Mouse (Mus musculus) liver, embryonic 15.5 days (tissue): Measurements from ENCODE around the gene Opa1. TPM values are rescaled to one million over a fixed set of nuclear protein-coding genes. Genes with fewer than 3 reads are reported as not detected.

Experiments used
- ATAC-seq: fragments of 200-750 bp; cut with Nextera tagmentation; 2 replicates; pipeline ENCODE4 v1.8.0; 2017; ENCODE audit warnings: moderate number of reproducible peaks, mild to moderate bottlenecking, moderate library complexity; ENCODE audit not compliant: insufficient read depth
- H3K27ac ChIP-seq: fragments of 300-500 bp; sonication (generic); replicated peaks from 2 replicates; pipeline ENCODE4 v1.5.1; 2015; ENCODE audit warnings: mild to moderate bottlenecking, inconsistent platforms
- H3K27me3 ChIP-seq: fragments of 300-500 bp; sonication (generic); 2 replicates; pipeline ENCODE4 v1.6.1; 2015; ENCODE audit warnings: mild to moderate bottlenecking, inconsistent platforms
- H3K36me3 ChIP-seq: fragments of 300-500 bp; sonication (generic); replicated peaks from 2 replicates; pipeline ENCODE4 v1.6.1; 2015; ENCODE audit warnings: moderate library complexity, mild to moderate bottlenecking, inconsistent platforms
- H3K4me1 ChIP-seq: fragments of 300-500 bp; sonication (generic); replicated peaks from 2 replicates; pipeline ENCODE4 v1.6.1; 2015; ENCODE audit warnings: inconsistent platforms
- H3K4me2 ChIP-seq: fragments of 300-500 bp; sonication (generic); 2 replicates; pipeline ENCODE4 v1.6.1; 2015; ENCODE audit warnings: moderate library complexity, mild to moderate bottlenecking, inconsistent platforms
- H3K4me3 ChIP-seq: fragments of 300-500 bp; sonication (generic); replicated peaks from 2 replicates; pipeline ENCODE4 v1.5.1; 2015; ENCODE audit warnings: mild to moderate bottlenecking, inconsistent platforms
- H3K9ac ChIP-seq: fragments of 300-500 bp; sonication (generic); 2 replicates; pipeline ENCODE4 v1.6.1; 2015; ENCODE audit warnings: moderate library complexity, mild to moderate bottlenecking, inconsistent platforms
- H3K9me3 ChIP-seq: fragments of 300-500 bp; sonication (generic); replicated peaks from 2 replicates; pipeline ENCODE4 v1.6.1; 2016; ENCODE audit warnings: inconsistent platforms
- WGBS: fragments of 180-500 bp; shearing (Covaris S2); methylation state at CpG from one replicate; pipeline ENCODE4 v1.1.7; 2015; ENCODE audit warnings: mixed read lengths; ENCODE audit not compliant: insufficient replicate concordance; 5-methylcytosine and 5-hydroxymethylcytosine counted together
- polyA plus RNA-seq: library from polyadenylated mRNA; unstranded; fragments of >200 nt; fragmentation: Nextera tagmentation; extraction: Ambion mirVana; gene quantifications from 2 replicates; pipeline ENCODE4 v1.2.1, GENCODE M21; 2015

Opa1 gene
- polyA plus RNA-seq, 1 experiment from 2014 or later: 16.3 TPM

DNA sequence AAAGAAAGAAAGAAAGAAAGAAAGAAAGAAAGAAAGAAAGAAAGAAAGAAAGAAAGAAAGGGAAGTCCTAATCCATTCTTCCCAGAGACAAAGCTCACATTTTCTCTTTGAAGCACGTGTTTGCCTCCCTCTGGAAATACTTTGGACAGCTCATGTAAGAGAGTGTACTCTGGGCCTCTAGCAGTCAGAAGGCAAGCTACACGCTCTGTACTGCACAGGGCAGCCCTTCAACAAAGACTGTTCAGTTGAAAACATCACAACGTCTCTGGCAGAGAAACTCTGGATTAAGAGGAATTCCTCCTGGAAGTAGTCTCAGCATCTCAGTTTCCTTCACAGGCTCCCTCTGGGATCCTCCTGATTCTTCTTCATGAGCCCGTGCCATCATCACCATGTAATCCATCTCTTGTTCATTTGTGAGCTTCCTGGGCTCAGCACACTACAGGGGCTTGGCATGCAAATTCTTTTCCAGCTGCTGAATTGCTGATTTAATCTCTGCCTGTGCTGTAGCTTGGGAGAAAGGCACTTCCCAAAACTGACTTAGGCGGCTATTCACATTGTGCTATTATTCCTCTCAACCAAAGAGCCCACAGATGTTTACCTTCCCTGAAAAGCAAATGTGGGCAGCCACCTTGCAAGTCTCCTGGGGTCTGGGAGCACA, 114.0 kb downstream of the Opa1 start:
- ATAC-seq: no peak
- 24% methylated on average over 5 of the region's 5 CpGs for WGBS
- Histone ChIP-seq H3K9me3 (no peaks in the 10 kb centered on the region), H3K27ac (no peak overlapping the region), H3K4me1 (no peaks in the 10 kb centered on the region), H3K36me3 (no peaks in the 10 kb centered on the region), H3K9ac (no peak overlapping the region), H3K4me2 (no peak overlapping the region), H3K4me3 (no peak overlapping the region), H3K27me3 (no peaks in the 10 kb centered on the region)

DNA sequence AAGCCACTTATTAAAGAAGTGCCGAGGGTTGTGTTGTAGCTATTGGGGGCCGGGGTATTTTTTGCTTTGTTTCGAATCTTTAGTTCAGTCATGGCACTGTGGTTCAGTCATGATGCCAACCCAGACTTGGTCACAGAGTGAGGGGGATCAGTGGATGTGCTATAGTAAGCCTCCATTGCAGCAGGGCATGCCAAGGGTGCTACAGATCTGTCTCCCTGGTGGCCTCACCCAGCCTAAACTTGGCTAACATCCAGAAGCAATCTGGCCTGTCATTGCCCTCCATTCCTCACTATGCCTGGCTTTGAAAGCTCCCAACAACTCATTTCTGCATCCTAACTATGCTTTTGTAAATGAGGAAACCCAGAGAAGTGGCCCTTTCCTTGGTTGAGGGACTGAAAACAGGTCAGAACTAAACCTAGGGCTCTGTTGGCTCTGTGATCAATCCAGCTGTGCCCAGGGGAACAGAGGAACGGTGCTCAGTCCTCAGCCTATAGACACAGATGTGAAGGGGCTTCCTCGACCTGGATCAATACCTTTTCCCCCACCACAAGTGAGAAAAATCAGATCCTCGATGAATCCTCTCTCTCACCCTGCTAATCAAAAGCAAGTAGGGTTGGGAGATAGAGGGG, 114.8 kb downstream of the Opa1 start:
- Histone ChIP-seq H3K27ac (no peak overlapping the region), H3K9me3 (no peaks in the 10 kb centered on the region), H3K9ac (no peak overlapping the region), H3K4me1 (no peaks in the 10 kb centered on the region), H3K4me2 (no peak overlapping the region), H3K36me3 (no peaks in the 10 kb centered on the region), H3K4me3 (no peak overlapping the region), H3K27me3 (no peaks in the 10 kb centered on the region)
- ATAC-seq: no peak
- WGBS: 37% methylated on average over 6 of the region's 6 CpGs

DNA sequence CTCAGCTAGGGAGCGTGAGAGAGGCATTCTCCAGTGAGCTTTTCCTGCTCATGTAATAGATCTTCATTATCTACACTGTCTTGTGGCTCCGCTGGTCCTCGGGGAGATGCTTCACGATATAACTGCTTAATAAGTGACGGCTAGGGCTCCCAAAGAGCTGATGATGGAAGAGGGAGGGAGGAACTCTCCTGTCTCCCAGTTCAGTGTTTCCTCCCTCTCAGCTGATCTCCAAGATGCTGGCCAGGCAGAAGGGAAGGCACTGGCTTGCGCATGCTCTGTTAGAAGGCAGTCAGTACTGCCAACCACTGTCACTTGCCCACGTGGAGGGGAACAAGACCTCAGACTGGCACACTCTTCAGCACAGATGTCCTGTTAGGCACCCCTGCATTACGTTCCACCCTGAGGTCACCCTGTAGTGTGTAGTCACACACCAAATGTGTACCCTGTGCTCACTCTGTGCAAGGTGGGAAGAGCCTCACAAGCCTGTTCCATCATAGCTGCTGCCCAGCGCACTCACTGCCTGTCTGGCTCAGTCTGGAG, 115.4 kb downstream of the Opa1 start:
- ATAC-seq: no peak
- Histone ChIP-seq H3K27me3 (no peaks in the 10 kb centered on the region), H3K4me1 (no peaks in the 10 kb centered on the region), H3K9me3 (no peaks in the 10 kb centered on the region), H3K27ac (no peak overlapping the region), H3K9ac (no peak overlapping the region), H3K4me3 (no peak overlapping the region), H3K36me3 (no peaks in the 10 kb centered on the region), H3K4me2 (no peak overlapping the region)
- WGBS: 58% methylated on average over 9 of the region's 9 CpGs

Other genes starting within 250 kb of the Opa1 start
- 0.02 TPM in 1 of 2 replicates, not detected in the other for gene Atp13a5, start 200.6 kb upstream of the Opa1 start, polyA plus RNA-seq
- gene Atp13a4, start 34.5 kb upstream of the Opa1 start, polyA plus RNA-seq: not detected in 2 replicates